Mouse (Mus musculus) Patski (cell line): ENCODE measurements around the gene Ehmt2. TPM values are rescaled to one million over a fixed set of nuclear protein-coding genes. Genes with fewer than 3 reads are reported as not detected.
"Not testable (repeated sequence)": the region's sequence is repeated elsewhere in the genome, so short reads cannot be mapped to it uniquely, and the experiment has no call there.

Experiments used
- ATAC-seq: fragments of 100-300 bp; one replicate; pipeline ENCODE4 v1.8.0; 2021
- CTCF ChIA-PET: fragments of 350-600 bp; sonication (Branson Sonifier 250); formaldehyde crosslinking; loops from one replicate; lab custom pipeline; 2022; ENCODE audit warnings: inconsistent platforms; lab: Charles Lee
- POLR2A ChIA-PET: fragments of 350-600 bp; sonication (Branson Sonifier 250); formaldehyde crosslinking; loops from one replicate; lab custom pipeline; 2022; ENCODE audit warnings: antibody characterized with exemption, inconsistent platforms; lab: Charles Lee
- DNase-seq: peaks from one replicate; pipeline ENCODE4 v3.0.0-alpha.2; 2011; ENCODE audit warnings: low read depth, low spot score
- H3K27me3 ChIP-seq: fragments of 371-371 bp; one replicate; pipeline ENCODE4 v1.5.1; 2021
- CTCF ChIP-seq: fragments of 100-300 bp; IDR thresholded peaks from one replicate; pipeline ENCODE4 v1.5.1; 2021
- in situ Hi-C: fragments of 300-500 bp; cut with MboI; formaldehyde crosslinking; loops from 3 replicates; pipeline ENCODE4 v1.11.1; 2018; ENCODE audit warnings: low pct_unique_long_range_greater_than_20kb, mixed read lengths
- polyA plus RNA-seq: library from polyadenylated mRNA; unstranded; gene quantifications from one replicate; pipeline ENCODE4 v1.2.3, GENCODE M21; 2021

Ehmt2 gene
- polyA plus RNA-seq, 1 experiment from 2014 or later, result 200 TPM

GRCm38 (mm10) chr17:34934830-34935229, 36.6 kb downstream of the Ehmt2 start:
- H3K27me3 ChIP-seq, result no peaks in the 10 kb centered on the region
- ChIA-PET CTCF (interaction anchor here (1.4 kb wide), 1 partner anchor 10 kb away, joined by 4 read pairs; no protein-coding TSS in a partner anchor), POLR2A (no interaction called here)
- no peak for DNase-seq
- no peak for ATAC-seq
- TF ChIP-seq CTCF, result no peak
- in situ Hi-C loops, result no loop called here

- ATAC-seq (no peak), DNase-seq (no peak)
- CTCF ChIA-PET, result no interaction called here
- TF ChIP-seq CTCF, result no peak
- in situ Hi-C loops, result no loop called here
- POLR2A ChIA-PET, result interaction anchor here (1.3 kb wide), 1 partner anchor 13 kb away, joined by 3 read pairs; no protein-coding TSS in a partner anchor
- no peaks in the 10 kb centered on the region for H3K27me3 ChIP-seq
Measured at GRCm38 (mm10) chr17:34937960-34938505, 39.8 kb downstream of the Ehmt2 start.

GRCm38 (mm10) chr17:34941344-34942041, 43.2 kb downstream of the Ehmt2 start:
- ATAC-seq, result no peak
- DNase-seq, result no peak
- in situ Hi-C loops, result loop anchor here (5.0 kb wide), 1 partner anchor 79 kb away; the partner anchor contains the start of gene Cfb
- ChIA-PET CTCF (no interaction called here), POLR2A (interaction anchor here (1.1 kb wide), 1 partner anchor 9 kb away, joined by 4 read pairs; no protein-coding TSS in a partner anchor)
- no peaks in the 10 kb centered on the region for H3K27me3 ChIP-seq
- no peak for TF ChIP-seq CTCF

- no peak for DNase-seq
Measured at GRCm38 (mm10) chr17:34943128-34943815, 45.0 kb downstream of the Ehmt2 start.

GRCm38 (mm10) chr17:34944362-34944761, 46.1 kb downstream of the Ehmt2 start:
- in situ Hi-C loops, result loop anchor here (5.0 kb wide), 1 partner anchor 82 kb away; the partner anchor contains the start of gene Cfb
- no peaks in the 10 kb centered on the region for H3K27me3 ChIP-seq
- ATAC-seq, result no peak
- TF ChIP-seq CTCF, result no peak
- CTCF ChIA-PET, result interaction anchor here (1.4 to 1.6 kb wide), 2 partner anchors 9 to 20 kb away, joined by 3 to 4 read pairs; no protein-coding TSS in a partner anchor
- POLR2A ChIA-PET, result no interaction called here
- no peak for DNase-seq

More at GRCm38 (mm10) chr17:34943128-34943815, 45.0 kb downstream of the Ehmt2 start:
- ChIA-PET CTCF (interaction anchor here (0.6 to 1.4 kb wide), 4 partner anchors 10 to 41 kb away, joined by 3 read pairs; no protein-coding TSS in a partner anchor), POLR2A (interaction anchor here (0.6 to 0.9 kb wide), 3 partner anchors 23 to 140 kb away, joined by 3 to 7 read pairs (median 4); no protein-coding TSS in a partner anchor)
- TF ChIP-seq CTCF, result no peak
- no peaks in the 10 kb centered on the region for H3K27me3 ChIP-seq
- in situ Hi-C loops, result loop anchor here (5.0 kb wide), 1 partner anchor 81 kb away; the partner anchor contains the start of gene Cfb
- no peak for ATAC-seq

- POLR2A ChIA-PET, result interaction anchor here (0.5 kb wide), 1 partner anchor 220 kb away, joined by 7 read pairs; no protein-coding TSS in a partner anchor
- in situ Hi-C loops, result loop anchor here (5.0 kb wide), 1 partner anchor 34 kb away; the partner anchor contains the start of gene Slc44a4
- DNase-seq, result no peak
Measured at GRCm38 (mm10) chr17:34946486-34947140, 48.3 kb downstream of the Ehmt2 start.

GRCm38 (mm10) chr17:34947606-34948005, 49.3 kb downstream of the Ehmt2 start:
- ChIA-PET CTCF (interaction anchor here (1.0 to 1.5 kb wide), 2 partner anchors 91 to 157 kb away, joined by 3 to 4 read pairs; no protein-coding TSS in a partner anchor), POLR2A (interaction anchor here (1.0 kb wide), 1 partner anchor 17 kb away, joined by 4 read pairs; the partner anchor contains the start of gene Neu1)
- in situ Hi-C loops, result loop anchor here (5.0 kb wide), 1 partner anchor 35 kb away; the partner anchor contains the start of gene Slc44a4
- ATAC-seq, result no peak
- TF ChIP-seq CTCF, result peak; percentile 82
- DNase-seq, result no peak
- no peaks in the 10 kb centered on the region for H3K27me3 ChIP-seq

More at GRCm38 (mm10) chr17:34946486-34947140, 48.3 kb downstream of the Ehmt2 start:
- no peak for TF ChIP-seq CTCF
- CTCF ChIA-PET, result interaction anchor here (1.4 kb wide), 1 partner anchor 15 kb away, joined by 6 read pairs; the partner anchor contains the start of gene Neu1
- H3K27me3 ChIP-seq, result no peaks in the 10 kb centered on the region
- no peak for ATAC-seq

- POLR2A ChIA-PET, result interaction anchor here (0.6 to 1.8 kb wide), 3 partner anchors 18 to 93 kb away, joined by 3 to 4 read pairs (median 3); partner anchors contain the start of gene Neu1
- H3K27me3 ChIP-seq, DNase-seq, ATAC-seq: not testable (repeated sequence)
- CTCF ChIA-PET, result interaction anchor here (0.9 to 4.6 kb wide), 4 partner anchors 35 to 156 kb away, joined by 3 to 22 read pairs (median 4); no protein-coding TSS in a partner anchor
- in situ Hi-C loops, result loop anchor here (5.0 kb wide), 1 partner anchor 37 kb away; the partner anchor contains the start of gene Slc44a4
Measured at GRCm38 (mm10) chr17:34948721-34949552, 50.7 kb downstream of the Ehmt2 start.
